10 mouse cellular contexts compared by ENCODE assay signal in the genomic region with DNA sequence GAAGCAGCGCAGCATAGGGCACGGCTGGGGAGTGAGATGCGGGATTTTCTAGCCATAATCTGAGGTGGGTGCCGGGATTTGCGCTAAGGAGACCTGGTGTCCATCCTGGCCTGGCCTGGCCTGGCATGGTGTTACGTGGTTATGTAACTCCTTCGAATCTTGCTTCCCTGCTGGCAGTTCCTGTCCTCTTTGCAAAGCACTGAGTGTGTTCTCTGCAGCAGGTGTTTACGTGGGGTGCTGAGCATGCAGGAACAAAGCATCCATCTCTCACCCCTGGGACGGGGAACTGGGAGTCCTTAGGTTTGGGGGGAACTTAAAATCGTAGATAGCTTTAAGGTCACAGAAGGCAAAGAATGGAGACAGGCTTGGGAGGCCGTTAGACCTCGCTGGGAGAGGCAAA. TPM values are rescaled to one million over a fixed set of nuclear protein-coding genes. Genes with fewer than 3 reads are reported as not detected.
A peak's percentile ranks its signal among the peaks of the same experiment; 100 is the strongest.
DNase-seq lines count a peak whose midpoint lies in the region; ATAC-seq lines count a peak whose summit lies in the region.
"Had no signal": no experiment of that assay in that cellular context is flagged by ENCODE, and none has a peak within 500 bp of the region (broad histone marks: within the 10 kb centered on the region; RNA-seq: fewer than 3 reads in every experiment).

No protein-coding gene starts in this region.

- peak overlapping the region; percentile 7 for H3K4me3 ChIP-seq in megakaryocyte, embryonic 14.5 days (replicated peaks)
- H3K4me3 ChIP-seq in heart, embryonic 16.5 days (ENCODE audit: low read length), result no peak overlapping the region
- H3K4me3 ChIP-seq in stomach, embryonic 16.5 days (replicated peaks; ENCODE audit: low read length), result no peak overlapping the region

- no peaks in the 10 kb centered on the region for H3K9me3 ChIP-seq in megakaryocyte, embryonic 14.5 days
- no peaks in the 10 kb centered on the region for H3K9me3 ChIP-seq in heart, embryonic 16.5 days (replicated peaks; ENCODE audit: control insufficient read depth, low read length)
- no peaks in the 10 kb centered on the region for H3K9me3 ChIP-seq in stomach, embryonic 16.5 days (replicated peaks; ENCODE audit: control insufficient read depth, low read length)

- peak; percentile 30 for DNase-seq in cerebellum, adult 11 months
- no peak for DNase-seq in cerebellum, postnatal 4 days (ENCODE audit: low spot score in 2 of 2)
- no peak for DNase-seq in adipocyte (ENCODE audit: low spot score)
- DNase-seq in adrenal gland, adult 18-20 months (ENCODE audit: low spot score in 2 of 2), result no peak
- DNase-seq: adrenal gland, postnatal 14 days had no signal

- peaks cover 90% of the 10 kb centered on the region for H3K4me1 ChIP-seq in megakaryocyte, embryonic 14.5 days
- peaks cover 90% of the 10 kb centered on the region for H3K4me1 ChIP-seq in heart, embryonic 16.5 days (ENCODE audit: control insufficient read depth, insufficient read depth, low read length)
- peaks cover 50% of the 10 kb centered on the region for H3K4me1 ChIP-seq in stomach, embryonic 16.5 days (ENCODE audit: control insufficient read depth, insufficient read depth, low read length)

- 56% methylated on average over 12 of the region's 12 CpGs for WGBS in heart, embryonic 16.5 days
- 69% methylated on average over 12 of the region's 12 CpGs for WGBS in stomach, embryonic 16.5 days

- H3K36me3 ChIP-seq in megakaryocyte, embryonic 14.5 days (replicated peaks; ENCODE audit: low read length), result peaks cover 18% of the 10 kb centered on the region
- H3K36me3 ChIP-seq in heart, embryonic 16.5 days (ENCODE audit: control insufficient read depth, insufficient read depth), result no peaks in the 10 kb centered on the region
- H3K36me3 ChIP-seq in stomach, embryonic 16.5 days (ENCODE audit: control insufficient read depth, insufficient read depth, low read length), result no peaks in the 10 kb centered on the region

- H3K9ac ChIP-seq in heart, embryonic 16.5 days (ENCODE audit: low read length), result peak overlapping the region; percentile 49; the same call in 1 of the 2 replicates
- no peak overlapping the region for H3K9ac ChIP-seq in stomach, embryonic 16.5 days (ENCODE audit: low read length)

- no peaks in the 10 kb centered on the region for H3K27me3 ChIP-seq in megakaryocyte, embryonic 14.5 days (replicated peaks)
- no peaks in the 10 kb centered on the region for H3K27me3 ChIP-seq in heart, embryonic 16.5 days (ENCODE audit: control insufficient read depth, insufficient read depth, low read length)
- no peaks in the 10 kb centered on the region for H3K27me3 ChIP-seq in stomach, embryonic 16.5 days (ENCODE audit: control insufficient read depth, insufficient read depth, low read length)

- no peak overlapping the region for H3K4me2 ChIP-seq in heart, embryonic 16.5 days (ENCODE audit: low read depth, low read length)
- no peak overlapping the region for H3K4me2 ChIP-seq in stomach, embryonic 16.5 days (ENCODE audit: low read depth, low read length)

- no peak for ATAC-seq in megakaryocyte, adult 5-6 weeks (ENCODE audit: poor library complexity, severe bottlenecking)
- ATAC-seq in heart, embryonic 16.5 days (replicated peaks; ENCODE audit: extremely low read depth, insufficient read depth, low FRiP score), result no peak
- no peak for ATAC-seq in stomach, embryonic 16.5 days (ENCODE audit: insufficient read depth, low FRiP score)

- H3K27ac ChIP-seq in heart, embryonic 16.5 days (ENCODE audit: low read length), result peak overlapping the region; percentile 96
- 0 out of 2 replicates have a peak overlapping the region, but pooled peaks have one; percentile 10 for H3K27ac ChIP-seq in stomach, embryonic 16.5 days (ENCODE audit: low read length)

RNA-seq across cellular contexts. Expression of a gene that starts 28.3 kb away (rescaled TPM):
- polyA plus RNA-seq in megakaryocyte, embryonic 14.5 days (2012; ENCODE audit: insufficient read depth, low replicate concordance), result not detected in 2 replicates
- total RNA-seq in megakaryocyte, adult 5-6 weeks (2015), result not detected in 2 replicates
- not detected in 2 replicates for total RNA-seq in megakaryocyte, adult 5-6 weeks (2017)
- polyA plus RNA-seq in heart, embryonic 16.5 days (2015; fragmentation: Nextera tagmentation; extraction: Ambion mirVana), result 3.7 and 4.0 TPM in 2 replicates
- polyA plus RNA-seq in stomach, embryonic 16.5 days (2015; fragmentation: Nextera tagmentation; extraction: Ambion mirVana), result 3.6 and 4.0 TPM in 2 replicates
- 1 to 10 TPM; 2.4 to 6.8 TPM for total RNA-seq in adrenal gland, adult 18-20 months (2021)
- polyA plus RNA-seq: macrophage had no signal

RNA-seq across cellular contexts. Expression of a gene that starts 44.8 kb away (rescaled TPM):
- polyA plus RNA-seq in megakaryocyte, embryonic 14.5 days (2012; ENCODE audit: insufficient read depth, low replicate concordance), result 5.9 and 13.6 TPM in 2 replicates
- 6.1 and 7.5 TPM in 2 replicates for total RNA-seq in megakaryocyte, adult 5-6 weeks (2015)
- 11.4 and 12.0 TPM in 2 replicates for total RNA-seq in megakaryocyte, adult 5-6 weeks (2017)
- 32.6 and 33.2 TPM in 2 replicates for polyA plus RNA-seq in heart, embryonic 16.5 days (2015; fragmentation: Nextera tagmentation; extraction: Ambion mirVana)
- 17.7 and 18.8 TPM in 2 replicates for polyA plus RNA-seq in stomach, embryonic 16.5 days (2015; fragmentation: Nextera tagmentation; extraction: Ambion mirVana)
- total RNA-seq in adrenal gland, adult 18-20 months (2021), result 10 to 100 TPM; 39.0 to 50.0 TPM
